Mouse (Mus musculus) C2C12 (cell line): ENCODE measurements around the gene Fap.

Source experiments
- CEBPB ChIP-seq: IDR thresholded peaks from one replicate; pipeline ENCODE4 v1.6.1; 2011; ENCODE audit warnings: low read depth, mild to moderate bottlenecking, control low read depth, moderate library complexity
- CTCF ChIP-seq: IDR thresholded peaks from one replicate; pipeline ENCODE4 v1.5.1; 2011; ENCODE audit not compliant: control insufficient read depth, insufficient read depth, insufficient read length
- FOSL1 ChIP-seq: IDR thresholded peaks from one replicate; pipeline ENCODE4 v1.8.0; 2011; ENCODE audit warnings: mild to moderate bottlenecking, low read length; ENCODE audit not compliant: poor library complexity, insufficient read depth, severe bottlenecking
- MAX ChIP-seq: IDR thresholded peaks from one replicate; pipeline ENCODE4 v1.6.1; 2011; ENCODE audit warnings: mild to moderate bottlenecking, control low read depth
- MYOD1 ChIP-seq: IDR thresholded peaks from one replicate; pipeline ENCODE4 v1.6.1; 2011; ENCODE audit warnings: low read depth; ENCODE audit not compliant: control insufficient read depth, insufficient read length
- MYOG ChIP-seq: IDR thresholded peaks from one replicate; pipeline ENCODE4 v1.6.1; 2011; ENCODE audit not compliant: control insufficient read depth, insufficient read length; ENCODE audit errors: extremely low read depth
- USF1 ChIP-seq: IDR thresholded peaks from one replicate; pipeline ENCODE4 v1.6.1; 2011; ENCODE audit warnings: low read depth, mild to moderate bottlenecking, control low read depth, moderate library complexity

- TF ChIP-seq USF1 = no peak
- no peak for TF ChIP-seq CTCF
- TF ChIP-seq CEBPB = no peak
- no peak for TF ChIP-seq MYOD1
- no peak for TF ChIP-seq MAX
- no peak for TF ChIP-seq MYOG
- TF ChIP-seq FOSL1 = no peak
Measured at GRCm38 (mm10) chr2:62573099-62573752, 649 bp downstream of the Fap start.
